Mouse (Mus musculus) urinary bladder, postnatal 10 days (tissue): ENCODE data around the gene Gm20518.

Source experiments
- DNase-seq: peaks from one replicate; pipeline ENCODE4 v3.0.0; 2022; ENCODE audit warnings: low spot score

Gene Gm20518

GRCm38 (mm10) chr16:17896091-17896490 is 4.6 kb upstream of the Gm20518 start:
- no peak for DNase-seq

DNA sequence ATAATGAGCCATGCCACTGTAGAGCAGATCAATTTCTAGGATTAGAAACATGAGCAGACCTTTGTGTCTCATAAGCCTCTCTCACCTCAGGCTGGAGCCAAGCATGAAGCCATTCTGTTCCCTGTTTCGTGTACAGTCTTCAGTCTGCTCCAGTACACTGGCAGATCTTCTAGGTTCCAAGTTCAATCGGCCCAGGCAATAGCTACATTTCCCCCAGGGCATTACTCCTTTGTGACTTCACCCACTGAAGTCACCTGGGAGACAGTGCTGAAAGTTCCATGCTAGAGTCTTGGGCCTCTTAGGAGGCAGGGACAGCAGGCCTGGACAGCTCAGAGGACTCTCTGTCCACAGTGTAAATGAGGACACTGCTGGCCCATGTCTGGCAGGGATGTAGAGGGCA is 2.5 kb upstream of the Gm20518 start, which contains the start of gene Tssk1:
Gene Tssk1 (plus strand): TSS at position 301 of the 400 bp plus-strand sequence.
- no peak for DNase-seq

- no peak for DNase-seq
Observed at GRCm38 (mm10) chr16:17892606-17893005, 1.1 kb upstream of the Gm20518 start.

DNA sequence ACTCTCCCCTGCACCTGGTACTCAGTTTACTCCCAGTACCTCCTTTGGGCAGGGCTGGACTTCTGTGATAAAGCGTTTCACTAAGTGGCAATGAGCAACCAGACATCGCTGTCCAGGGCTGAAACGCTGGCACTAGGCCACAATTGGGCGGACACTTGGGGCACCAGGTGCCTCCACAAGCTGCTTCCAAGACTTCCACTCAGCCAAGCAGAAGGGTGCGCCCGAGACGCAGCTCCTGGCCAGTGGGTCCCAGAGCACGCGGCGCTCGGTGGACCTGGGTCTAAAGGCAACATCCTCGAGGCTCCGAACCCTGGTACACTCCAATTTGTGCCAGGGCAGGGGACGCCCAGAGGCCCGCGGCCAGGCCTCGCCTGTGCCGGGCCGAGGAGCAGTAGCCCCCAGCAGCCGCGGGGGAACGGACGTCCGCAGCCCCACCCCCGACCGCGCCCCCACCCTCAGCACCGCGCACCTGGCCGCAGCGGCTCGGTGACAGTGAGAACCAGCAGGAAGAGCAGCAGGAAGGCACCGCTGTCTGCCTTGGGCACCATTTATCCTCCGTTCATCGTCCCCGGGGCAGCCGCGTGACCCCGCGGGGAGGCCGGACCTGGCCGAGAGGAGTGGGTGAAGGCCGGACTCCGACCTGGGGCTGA is 429 bp downstream of the Gm20518 start:
- no peak for DNase-seq

- DNase-seq = no peak
Observed at GRCm38 (mm10) chr16:17890342-17890727, 1.1 kb downstream of the Gm20518 start.

GRCm38 (mm10) chr16:17889689-17890341 is 1.7 kb downstream of the Gm20518 start:
- DNase-seq = no peak

- DNase-seq = no peak
Observed at GRCm38 (mm10) chr16:17884116-17884515, 7.4 kb downstream of the Gm20518 start.

GRCm38 (mm10) chr16:17882196-17882595 is 9.3 kb downstream of the Gm20518 start:
- no peak for DNase-seq

- no peak for DNase-seq
Observed at GRCm38 (mm10) chr16:17879571-17879970, 11.9 kb downstream of the Gm20518 start.

- DNase-seq = no peak
Observed at GRCm38 (mm10) chr16:17876096-17876495, 15.4 kb downstream of the Gm20518 start.

DNA sequence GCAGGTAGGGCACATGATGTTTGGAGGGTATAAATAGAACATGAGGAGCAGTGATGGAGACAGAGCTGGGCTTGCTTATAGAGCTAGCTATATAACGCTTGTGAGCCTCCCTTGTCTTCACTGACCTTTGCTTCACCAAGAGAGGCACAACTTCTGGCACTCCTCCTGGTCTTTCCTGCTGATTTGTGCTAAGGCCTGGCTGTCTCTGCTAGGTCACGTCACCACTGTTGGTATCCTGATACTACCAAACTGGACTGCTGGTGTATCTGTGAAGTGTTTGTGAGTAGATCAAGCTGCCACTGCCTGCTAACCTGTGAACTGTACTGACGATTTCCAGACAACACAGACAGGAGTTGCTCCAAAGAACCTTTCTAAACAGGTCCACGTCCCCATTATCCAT is 16.3 kb downstream of the Gm20518 start:
- no peak for DNase-seq

DNA sequence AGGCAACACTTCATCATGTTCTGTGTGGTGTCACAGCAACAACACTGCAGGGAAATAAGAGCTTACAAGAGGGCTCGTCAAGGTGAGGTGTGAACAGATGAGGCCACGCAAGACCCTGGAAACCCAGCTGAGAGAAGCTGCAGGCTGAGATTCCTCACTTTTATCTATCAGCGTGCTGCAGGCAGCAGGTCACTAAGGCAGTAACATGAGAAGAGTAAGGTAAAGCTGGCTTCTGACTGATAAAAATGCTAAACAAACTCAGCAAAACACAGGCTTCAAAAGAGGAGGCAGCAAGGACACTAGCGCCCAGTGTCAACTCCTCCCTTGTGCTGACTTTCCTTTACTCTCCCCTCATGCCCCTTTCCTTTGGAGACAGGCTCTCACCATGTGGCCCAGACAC is 18.5 kb downstream of the Gm20518 start:
- no peak for DNase-seq

DNA sequence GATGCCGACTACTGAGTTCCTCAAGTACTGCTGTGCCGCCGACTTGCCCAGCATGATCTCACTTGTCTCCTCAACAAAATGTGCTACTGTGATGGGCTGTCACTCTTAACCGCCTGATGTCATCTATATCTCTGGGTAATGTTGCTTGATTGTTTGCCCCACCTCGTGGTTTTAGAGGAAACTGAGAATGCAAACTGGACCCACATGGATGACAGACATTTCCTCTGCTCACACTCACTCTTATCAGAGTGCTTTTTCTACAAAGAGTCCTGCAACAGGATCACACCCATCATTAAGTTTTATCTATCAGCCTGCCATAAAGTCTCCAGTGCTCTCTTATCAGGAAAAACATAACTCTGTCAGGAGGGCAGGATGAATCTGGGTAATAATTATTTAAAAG is 20.2 kb downstream of the Gm20518 start:
- DNase-seq = no peak

GRCm38 (mm10) chr16:17865770-17866169 is 25.7 kb downstream of the Gm20518 start:
- no peak for DNase-seq

GRCm38 (mm10) chr16:17865293-17865692 is 26.2 kb downstream of the Gm20518 start:
- no peak for DNase-seq

- no peak for DNase-seq
Observed at GRCm38 (mm10) chr16:17858592-17858991, 32.9 kb downstream of the Gm20518 start.

GRCm38 (mm10) chr16:17857157-17857556 is 34.3 kb downstream of the Gm20518 start:
- no peak for DNase-seq

DNA sequence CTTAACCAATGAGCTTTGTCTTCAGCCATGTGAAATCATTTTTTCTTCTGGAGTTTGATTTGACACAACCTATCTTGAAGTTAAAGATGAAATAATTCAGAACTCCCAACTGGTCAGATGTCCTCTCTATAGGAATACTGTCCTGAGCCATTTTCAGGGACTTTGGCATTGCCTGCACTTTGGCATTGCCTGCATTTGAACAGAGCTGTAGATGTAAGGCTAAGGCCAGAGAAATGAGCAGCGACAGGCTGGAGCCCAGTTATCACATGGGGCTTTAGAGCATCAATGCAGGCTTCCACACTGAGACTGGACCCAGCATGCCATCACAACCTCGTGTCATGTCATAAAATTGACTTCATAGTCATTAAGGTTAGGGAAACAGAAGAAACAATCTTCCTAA is 38.2 kb downstream of the Gm20518 start:
- DNase-seq = no peak

- DNase-seq = no peak
Observed at GRCm38 (mm10) chr16:17851860-17852259, 39.6 kb downstream of the Gm20518 start.

DNA sequence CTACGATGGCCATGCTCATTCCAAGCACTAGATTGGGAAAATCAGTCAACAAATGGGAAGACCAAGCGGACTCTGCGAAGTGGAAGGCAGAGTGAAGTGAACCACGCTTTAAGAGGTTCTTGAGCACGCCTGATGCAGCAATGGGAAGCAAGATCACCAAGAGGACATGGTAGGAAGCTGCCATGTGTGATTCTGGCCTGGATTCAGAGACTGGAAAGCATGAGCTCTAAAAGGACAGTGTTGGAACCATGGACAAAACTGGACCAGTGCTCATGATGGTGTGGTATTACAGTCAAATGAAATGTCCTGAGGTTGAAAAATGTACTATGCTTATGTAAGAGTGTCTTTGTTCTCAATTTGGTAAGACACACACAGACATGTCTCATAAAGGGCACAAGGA is 40.1 kb downstream of the Gm20518 start:
- no peak for DNase-seq

- no peak for DNase-seq
Observed at GRCm38 (mm10) chr16:17849486-17849885, 42.0 kb downstream of the Gm20518 start.

DNA sequence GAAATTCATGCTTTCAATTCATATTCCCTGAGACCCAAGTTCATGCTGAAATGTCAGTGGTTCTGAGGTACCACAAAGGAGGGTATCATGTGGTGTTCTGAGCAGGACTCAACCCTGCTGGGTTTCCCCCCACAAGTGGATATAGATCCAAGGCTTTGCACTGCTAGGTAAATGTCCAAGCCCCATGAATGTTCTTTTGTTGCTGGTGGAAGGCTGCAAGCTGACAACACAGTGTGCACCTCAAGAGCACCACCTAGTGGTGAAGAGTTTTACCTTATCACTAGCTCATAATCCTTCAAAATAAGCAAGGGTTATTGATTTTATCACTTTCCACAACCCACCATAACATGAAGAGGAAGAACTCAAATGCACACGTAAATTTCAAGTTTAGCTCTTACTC is 42.5 kb downstream of the Gm20518 start:
- no peak for DNase-seq

GRCm38 (mm10) chr16:17848431-17848830 is 43.0 kb downstream of the Gm20518 start:
- no peak for DNase-seq
